Mouse (Mus musculus): ENCODE measurements around the gene Stx11. TPM values are rescaled to one million over a fixed set of nuclear protein-coding genes. Genes with fewer than 3 reads are reported as not detected.
"Not testable (repeated sequence)": the region's sequence is repeated elsewhere in the genome, so short reads cannot be mapped to it uniquely, and the experiment has no call there.

Gene Stx11
- polyA plus RNA-seq, 1 experiment from 2014 or later, result 8.9 TPM

GRCm38 (mm10) chr10:12963362-12964147 is 543 bp downstream of the Stx11 start:
- DNase-seq (ENCODE audit: low spot score) (peak; percentile 48), ATAC-seq (peak; percentile 44; the same call in 1 of the 2 replicates)
- Histone ChIP-seq H3K4me1 (ENCODE audit: insufficient read depth, low read depth, low read length) (0 out of 2 replicates have a peak, but pooled peaks cover 2% of the 10 kb centered on the region), H3K9me3 (ENCODE audit: low read length) (no peaks in the 10 kb centered on the region), H3K27me3 (replicated peaks; ENCODE audit: insufficient read depth, low read length) (no peaks in the 10 kb centered on the region), H3K27ac (ENCODE audit: low read length) (no peak overlapping the region), H3K9ac (replicated peaks; ENCODE audit: low read depth) (peak overlapping the region; percentile 20), H3K4me2 (replicated peaks; ENCODE audit: low read depth, low read length) (peak overlapping the region; percentile 89), H3K4me3 (ENCODE audit: low read depth, low read length) (peak overlapping the region; percentile 58), H3K36me3 (ENCODE audit: insufficient read depth, low read length) (no peaks in the 10 kb centered on the region)
- TF ChIP-seq CTCF (IDR thresholded peaks at IDR 0.05), result no peak
- TF ChIP-seq EP300 (IDR thresholded peaks at IDR 0.05), result no peak
- WGBS, result 6% methylated on average over 28 of the region's 29 CpGs

GRCm38 (mm10) chr10:12962238-12962637 is 1.9 kb downstream of the Stx11 start:
- ATAC-seq, result no peak
- Histone ChIP-seq H3K4me1 (ENCODE audit: insufficient read depth, low read depth, low read length) (0 out of 2 replicates have a peak, but pooled peaks cover 2% of the 10 kb centered on the region), H3K36me3 (ENCODE audit: insufficient read depth, low read length) (no peaks in the 10 kb centered on the region)

DNA sequence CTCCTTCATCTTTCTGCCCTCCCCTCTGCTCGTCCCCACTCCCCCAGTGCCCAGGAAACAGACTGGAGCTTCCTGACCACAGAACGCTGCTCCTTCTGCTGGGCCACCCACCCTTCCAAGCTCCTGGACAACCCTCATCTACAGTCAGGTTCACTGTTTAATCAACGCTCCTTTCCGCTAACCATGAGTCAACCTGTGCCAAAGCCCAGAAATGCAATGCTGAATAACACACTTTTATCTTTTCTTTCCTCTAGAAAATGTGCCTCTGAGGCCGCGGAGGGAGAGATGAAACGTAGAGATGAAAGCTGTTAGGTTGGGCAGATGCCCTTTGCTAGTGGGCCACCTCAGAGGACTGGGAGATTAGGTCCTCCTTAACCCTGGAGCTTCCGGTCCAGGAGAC is 2.6 kb downstream of the Stx11 start:
- no peak overlapping the region for H3K27ac ChIP-seq (ENCODE audit: low read length)
- H3K9me3 ChIP-seq (ENCODE audit: low read length), result no peaks in the 10 kb centered on the region
- H3K4me3 ChIP-seq (ENCODE audit: low read depth, low read length), result no peak overlapping the region
- no peak for DNase-seq (ENCODE audit: low spot score)
- WGBS, result 63% methylated on average over 8 of the region's 8 CpGs
- H3K4me1 ChIP-seq (ENCODE audit: insufficient read depth, low read depth, low read length), result 0 out of 2 replicates have a peak, but pooled peaks cover 2% of the 10 kb centered on the region
- no peak overlapping the region for H3K4me2 ChIP-seq (replicated peaks; ENCODE audit: low read depth, low read length)
- no peaks in the 10 kb centered on the region for H3K36me3 ChIP-seq (ENCODE audit: insufficient read depth, low read length)
- no peak for ATAC-seq
- H3K27me3 ChIP-seq (replicated peaks; ENCODE audit: insufficient read depth, low read length), result no peaks in the 10 kb centered on the region
- no peak overlapping the region for H3K9ac ChIP-seq (replicated peaks; ENCODE audit: low read depth)
- TF ChIP-seq CTCF (IDR thresholded peaks at IDR 0.05), result no peak
- TF ChIP-seq EP300 (IDR thresholded peaks at IDR 0.05), result no peak

More at GRCm38 (mm10) chr10:12962238-12962637, 1.9 kb downstream of the Stx11 start:
- Histone ChIP-seq H3K4me3 (ENCODE audit: low read depth, low read length) (no peak overlapping the region), H3K27ac (ENCODE audit: low read length) (no peak overlapping the region), H3K9ac (replicated peaks; ENCODE audit: low read depth) (no peak overlapping the region), H3K27me3 (replicated peaks; ENCODE audit: insufficient read depth, low read length) (no peaks in the 10 kb centered on the region), H3K9me3 (ENCODE audit: low read length) (no peaks in the 10 kb centered on the region), H3K4me2 (replicated peaks; ENCODE audit: low read depth, low read length) (no peak overlapping the region)
- TF ChIP-seq CTCF (IDR thresholded peaks at IDR 0.05), result no peak
- TF ChIP-seq EP300 (IDR thresholded peaks at IDR 0.05), result no peak
- DNase-seq (ENCODE audit: low spot score), result no peak

- Histone ChIP-seq H3K4me3 (ENCODE audit: low read depth, low read length) (no peak overlapping the region), H3K27ac (ENCODE audit: low read length) (no peak overlapping the region), H3K4me2 (replicated peaks; ENCODE audit: low read depth, low read length) (no peak overlapping the region), H3K4me1 (ENCODE audit: insufficient read depth, low read depth, low read length) (no peaks in the 10 kb centered on the region), H3K36me3 (ENCODE audit: insufficient read depth, low read length) (no peaks in the 10 kb centered on the region), H3K9me3 (ENCODE audit: low read length) (no peaks in the 10 kb centered on the region), H3K27me3 (replicated peaks; ENCODE audit: insufficient read depth, low read length) (no peaks in the 10 kb centered on the region), H3K9ac (replicated peaks; ENCODE audit: low read depth) (no peak overlapping the region)
- DNase-seq (ENCODE audit: low spot score) (no peak), ATAC-seq (no peak)
- TF ChIP-seq CTCF (IDR thresholded peaks at IDR 0.05) (no peak), EP300 (IDR thresholded peaks at IDR 0.05) (no peak)
- 79% methylated on average over 4 of the region's 4 CpGs for WGBS
These were observed 6.8 kb downstream of the Stx11 start for GRCm38 (mm10) chr10:12957271-12957670.

DNA sequence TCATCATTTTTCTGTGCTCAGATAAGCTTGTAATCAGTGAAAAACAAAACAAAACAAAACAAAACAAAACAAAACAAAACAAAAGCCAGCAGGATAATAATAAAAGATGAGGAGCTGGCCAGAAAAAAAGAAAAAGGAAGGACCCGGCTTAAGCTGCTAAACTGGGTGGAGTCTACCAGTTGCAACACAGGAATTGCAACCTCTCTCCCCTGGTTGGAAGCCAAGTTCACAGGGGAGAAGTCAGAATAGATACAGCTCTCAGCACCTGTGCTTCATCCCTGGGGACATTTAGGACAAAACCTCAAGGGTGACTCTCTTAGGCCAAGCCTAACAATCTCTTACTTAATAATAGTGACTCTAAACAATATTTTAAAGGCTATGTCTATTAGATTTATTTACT is 8.3 kb downstream of the Stx11 start:
- no peaks in the 10 kb centered on the region for H3K9me3 ChIP-seq (ENCODE audit: low read length)
- no peaks in the 10 kb centered on the region for H3K27me3 ChIP-seq (replicated peaks; ENCODE audit: insufficient read depth, low read length)
- no peak for DNase-seq (ENCODE audit: low spot score)
- 18% methylated on average over 1 of the region's 1 CpGs for WGBS
- H3K27ac ChIP-seq (ENCODE audit: low read length), result no peak overlapping the region
- no peaks in the 10 kb centered on the region for H3K4me1 ChIP-seq (ENCODE audit: insufficient read depth, low read depth, low read length)
- no peak for ATAC-seq
- H3K4me2 ChIP-seq (replicated peaks; ENCODE audit: low read depth, low read length), result no peak overlapping the region
- no peak overlapping the region for H3K4me3 ChIP-seq (ENCODE audit: low read depth, low read length)
- TF ChIP-seq CTCF (IDR thresholded peaks at IDR 0.05), result no peak
- TF ChIP-seq EP300 (IDR thresholded peaks at IDR 0.05), result no peak
- no peaks in the 10 kb centered on the region for H3K36me3 ChIP-seq (ENCODE audit: insufficient read depth, low read length)
- H3K9ac ChIP-seq (replicated peaks; ENCODE audit: low read depth), result no peak overlapping the region

GRCm38 (mm10) chr10:12951358-12951757 is 12.7 kb downstream of the Stx11 start:
- H3K9ac ChIP-seq (replicated peaks; ENCODE audit: low read depth); H3K4me1 ChIP-seq (ENCODE audit: insufficient read depth, low read depth, low read length); H3K27ac ChIP-seq (ENCODE audit: low read length); H3K27me3 ChIP-seq (replicated peaks; ENCODE audit: insufficient read depth, low read length); H3K9me3 ChIP-seq (ENCODE audit: low read length); H3K4me2 ChIP-seq (replicated peaks; ENCODE audit: low read depth, low read length); H3K4me3 ChIP-seq (ENCODE audit: low read depth, low read length); DNase-seq (ENCODE audit: low spot score); H3K36me3 ChIP-seq (ENCODE audit: insufficient read depth, low read length); ATAC-seq: not testable (repeated sequence)
- 36% methylated on average over 4 of the region's 4 CpGs for WGBS
